Mouse (Mus musculus) cerebellum, adult (tissue): ENCODE measurements around the gene Ctnnbip1.

ENCODE experiments used
- ATAC-seq: cut with Nextera tagmentation; 2 replicates; pipeline ENCODE4 v1.9.2; 2017; ENCODE audit warnings: mild to moderate bottlenecking, moderate library complexity, mixed read lengths; ENCODE audit not compliant: insufficient number of reproducible peaks, low FRiP score, low TSS enrichment

Ctnnbip1 gene

DNA sequence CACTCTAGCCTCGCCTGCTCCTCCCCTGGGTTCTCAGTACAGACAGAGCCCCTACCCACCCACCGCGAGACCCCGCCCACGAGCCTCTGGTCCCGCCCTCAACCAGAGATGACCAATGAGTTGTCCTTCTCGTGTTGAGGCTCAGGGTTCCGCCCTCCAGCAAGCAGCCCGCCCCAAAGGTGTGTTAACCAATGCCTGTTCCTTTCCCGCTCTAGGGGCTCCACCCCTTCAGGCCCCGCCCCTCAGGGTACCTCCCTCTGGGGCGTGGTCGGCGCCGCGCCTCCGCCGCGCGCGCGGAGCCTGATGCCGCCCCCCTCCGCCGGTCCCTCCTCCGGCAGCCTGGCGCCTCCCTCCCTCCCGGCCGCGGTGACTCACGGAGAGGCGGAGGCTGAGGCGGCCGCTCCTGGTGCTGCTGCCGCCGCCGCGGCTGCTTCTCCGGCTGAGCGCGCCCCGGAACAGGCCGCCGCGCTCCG lies at the start of gene Ctnnbip1:
Gene Ctnnbip1, plus strand, starts transcription at position 369 of the 473 bp plus-strand sequence.
- ATAC-seq = peak; percentile 98

DNA sequence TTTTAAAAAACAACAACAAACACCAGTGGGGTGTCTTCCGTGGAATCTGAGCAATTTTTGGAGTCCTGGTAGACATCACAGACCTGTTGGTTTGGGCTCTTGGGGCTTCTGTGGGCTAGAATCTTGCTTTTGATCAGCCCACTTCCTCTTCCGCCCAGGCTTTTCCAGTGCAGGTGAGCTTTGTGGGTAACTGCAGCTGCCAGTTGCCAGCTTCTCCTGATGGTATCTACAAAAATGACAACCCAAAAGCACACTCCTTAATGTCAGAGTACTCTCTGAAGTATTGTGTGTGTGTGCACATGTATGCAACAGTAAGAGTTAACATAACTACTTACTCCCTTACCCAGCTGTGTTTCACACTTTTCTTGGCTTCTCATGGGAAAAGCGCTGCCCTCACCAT lies 48.5 kb upstream of the Ctnnbip1 start:
- no peak for ATAC-seq

DNA sequence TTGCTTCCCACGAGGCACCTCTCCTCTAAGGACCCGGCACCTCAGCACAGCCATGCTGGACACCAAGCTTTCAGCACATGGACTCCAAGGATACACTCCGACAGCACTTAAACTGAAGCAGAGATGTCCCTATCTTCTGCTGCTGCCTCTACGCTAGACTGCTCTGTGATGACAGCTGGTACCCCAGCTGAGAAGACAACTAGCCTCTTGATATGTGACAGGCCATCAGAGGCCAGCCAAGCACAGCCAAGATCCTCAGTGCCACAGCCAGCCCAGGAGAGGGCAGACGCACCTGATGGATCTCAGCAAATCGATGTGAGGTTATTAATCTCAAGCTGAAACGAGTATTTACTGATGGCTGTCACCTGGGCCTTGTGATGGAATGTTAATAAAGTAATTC lies 42.9 kb upstream of the Ctnnbip1 start:
- no peak for ATAC-seq

DNA sequence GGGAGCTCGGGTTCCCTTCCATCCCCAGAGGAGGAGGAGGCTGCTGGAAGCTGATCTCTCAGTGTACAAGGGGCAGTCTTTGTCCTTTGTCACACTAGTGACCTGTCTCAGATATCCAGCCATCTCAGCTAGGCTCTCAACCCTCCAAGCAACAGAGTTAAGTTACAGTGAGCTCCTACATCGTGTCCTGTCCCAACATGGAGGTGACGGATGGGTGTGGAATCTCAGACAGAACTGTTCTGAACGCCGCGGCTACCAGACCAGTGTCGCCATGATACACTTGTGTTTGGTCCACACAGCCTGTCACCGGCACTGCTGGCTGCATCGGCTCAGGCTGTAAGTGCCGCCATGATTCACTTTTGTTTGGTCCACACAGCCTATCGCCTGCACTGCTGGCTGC lies 41.0 kb upstream of the Ctnnbip1 start, which contains the start of gene Tmem274:
Gene Tmem274, plus strand, starts transcription at position 301 of the 400 bp plus-strand sequence.
- ATAC-seq = no peak

DNA sequence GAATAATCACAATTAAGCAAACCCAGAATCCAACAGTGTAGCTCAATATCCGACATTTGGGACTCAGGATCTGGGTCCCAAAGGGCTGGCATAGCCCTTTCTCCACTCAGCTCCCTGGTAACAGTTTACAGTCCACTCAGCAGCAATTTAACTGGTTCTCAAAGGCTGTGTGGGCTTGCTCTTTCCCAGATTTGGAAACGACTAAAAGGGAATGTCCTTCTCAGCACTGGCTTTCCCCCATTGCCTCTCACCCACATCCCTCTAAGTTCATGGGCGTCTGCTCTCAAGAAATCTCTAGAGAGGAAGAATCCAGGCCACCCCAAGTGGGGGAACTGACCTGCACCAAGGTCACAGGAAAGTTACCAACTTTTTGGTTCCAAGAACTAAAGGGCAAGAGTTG lies 33.5 kb upstream of the Ctnnbip1 start:
- no peak for ATAC-seq

DNA sequence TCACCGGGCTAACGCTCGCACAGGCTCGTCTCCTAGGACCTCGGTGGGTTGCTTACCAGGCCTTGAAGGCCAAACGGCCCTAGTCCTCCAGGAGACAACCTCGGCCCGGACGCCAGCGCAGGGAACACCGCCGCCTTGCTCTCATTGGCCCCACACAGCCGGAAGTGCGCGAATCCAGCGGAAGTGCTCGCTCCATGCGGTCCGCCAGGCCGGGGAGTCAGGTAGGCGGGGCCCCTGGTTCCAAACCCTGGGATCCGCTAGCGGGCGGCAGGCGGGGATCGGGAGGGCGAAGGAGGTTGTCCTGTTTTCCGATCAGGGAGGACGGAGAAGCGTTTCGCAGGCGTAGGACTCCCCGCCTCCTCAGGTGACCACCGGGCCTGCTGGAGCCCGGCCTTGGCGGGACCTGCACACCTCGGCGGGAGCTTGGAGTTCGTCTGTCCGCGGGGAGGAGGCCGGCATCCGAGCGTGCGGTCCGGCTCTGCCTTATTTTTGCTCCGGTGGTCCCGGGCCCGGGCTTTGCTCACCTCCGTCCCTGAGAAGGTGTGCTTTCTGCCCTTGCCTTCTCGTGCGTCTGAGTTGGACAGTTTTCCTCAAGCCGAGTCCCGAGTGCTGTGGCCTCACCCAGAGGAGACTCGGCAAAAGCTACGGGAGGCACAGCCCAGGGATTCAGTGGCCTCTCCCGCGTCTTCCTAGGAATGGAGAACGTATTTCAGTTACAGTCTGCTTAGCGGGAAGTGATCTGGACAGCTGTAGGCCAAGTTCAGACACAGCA lies 32.8 kb upstream of the Ctnnbip1 start, which contains the start of the genes Nmnat1 and Lzic:
Gene Nmnat1, minus strand, starts transcription at position 150 of the 772 bp plus-strand sequence.
Gene Lzic, plus strand, starts transcription at position 177 of the 772 bp plus-strand sequence.
- peak; percentile 94 for ATAC-seq

DNA sequence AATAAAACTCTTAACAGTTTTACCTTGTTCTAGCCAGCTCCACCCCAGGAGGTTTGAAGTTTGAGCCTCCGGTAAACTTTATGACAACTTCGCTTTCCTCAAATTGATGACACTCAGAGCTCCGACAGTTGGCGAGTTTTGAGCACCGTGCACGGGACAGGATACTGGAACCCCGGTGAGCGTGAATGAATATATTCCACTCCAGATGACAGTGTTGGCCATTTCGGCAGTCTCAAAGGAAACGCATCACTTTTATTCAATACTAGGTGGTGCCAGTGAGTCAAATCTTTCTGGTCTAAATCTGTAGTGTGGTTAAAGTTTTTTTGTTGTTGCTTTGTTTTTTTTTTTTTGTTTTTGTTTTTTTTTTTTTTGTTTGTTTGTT lies 32.2 kb upstream of the Ctnnbip1 start:
- ATAC-seq = no peak

DNA sequence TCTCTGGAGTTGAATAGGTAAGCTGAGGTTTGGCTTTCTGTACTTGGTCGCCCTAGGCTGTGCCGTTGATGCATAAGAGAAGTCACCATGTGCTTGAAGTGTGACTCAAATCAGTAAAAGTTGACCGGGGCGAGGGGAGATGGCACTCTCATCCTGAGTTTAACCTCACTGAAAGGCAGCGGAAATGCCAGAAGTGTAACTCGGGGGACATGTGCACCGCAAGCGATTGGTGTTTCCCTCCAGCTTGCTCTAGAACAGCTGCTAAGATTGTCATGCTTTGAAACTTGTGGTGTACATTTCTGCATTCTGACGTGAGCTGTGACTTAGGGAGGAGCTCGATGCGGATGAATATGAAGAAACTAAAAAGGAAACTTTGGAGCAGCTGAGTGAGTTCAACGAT lies 30.3 kb upstream of the Ctnnbip1 start:
- no peak for ATAC-seq

DNA sequence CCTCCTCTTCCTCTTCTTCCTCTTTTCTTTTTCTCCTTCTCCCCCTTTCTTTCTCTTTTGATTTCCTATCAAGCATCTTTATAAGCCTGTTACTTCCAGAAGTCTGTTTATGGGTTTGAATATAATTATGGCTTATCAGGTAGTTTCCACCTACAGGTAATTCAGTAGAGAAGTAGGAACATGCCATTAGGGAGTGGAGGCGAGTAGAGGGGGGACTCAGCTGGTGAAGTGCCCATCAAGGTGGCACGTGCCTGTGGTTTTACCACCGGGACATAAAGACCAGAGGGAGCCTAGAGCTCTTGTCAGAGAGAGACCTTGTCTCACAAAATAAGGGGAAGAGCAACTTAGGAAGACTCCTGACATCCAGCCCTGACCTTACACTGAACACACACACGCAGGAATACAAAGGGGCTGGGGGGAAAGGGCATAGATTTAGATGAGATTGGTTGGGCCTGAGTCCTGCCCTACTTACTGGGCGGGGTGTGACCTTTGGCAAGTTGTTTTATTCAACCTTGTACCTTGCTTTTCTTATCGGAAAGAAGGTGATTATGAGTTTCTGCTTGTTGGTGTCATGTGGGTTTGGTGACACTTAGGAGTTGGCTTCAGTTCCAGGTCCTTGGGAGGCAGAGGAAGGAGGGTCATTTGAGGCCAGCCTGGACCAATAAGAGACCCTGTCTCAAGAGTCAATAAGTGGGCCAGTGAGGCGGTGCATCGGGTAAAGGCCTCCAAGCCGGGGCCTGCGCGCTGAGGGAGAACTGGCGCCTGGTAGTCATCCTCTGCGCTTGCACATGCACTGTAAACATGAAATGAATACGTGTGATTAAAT lies 28.4 kb upstream of the Ctnnbip1 start:
- ATAC-seq = no peak

DNA sequence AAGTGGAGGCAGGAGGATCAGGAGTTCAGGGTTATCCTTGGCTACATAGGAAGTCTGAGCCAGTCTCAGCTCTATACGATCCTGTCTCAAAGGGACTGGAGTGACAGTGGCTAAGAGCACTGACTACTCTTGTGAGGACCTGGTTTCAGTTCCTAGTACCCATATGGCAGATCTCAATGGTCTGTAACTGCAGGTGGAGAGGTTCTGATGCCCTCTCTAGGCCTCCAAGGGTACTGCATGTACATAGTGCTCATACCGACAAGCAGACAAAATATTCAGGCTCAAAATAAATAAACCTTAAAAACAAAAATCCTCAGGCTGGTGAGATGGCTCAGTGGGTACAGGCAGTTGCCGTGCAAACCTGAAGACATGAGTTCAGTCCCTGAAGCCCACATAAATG lies 26.9 kb upstream of the Ctnnbip1 start:
- ATAC-seq = no peak

DNA sequence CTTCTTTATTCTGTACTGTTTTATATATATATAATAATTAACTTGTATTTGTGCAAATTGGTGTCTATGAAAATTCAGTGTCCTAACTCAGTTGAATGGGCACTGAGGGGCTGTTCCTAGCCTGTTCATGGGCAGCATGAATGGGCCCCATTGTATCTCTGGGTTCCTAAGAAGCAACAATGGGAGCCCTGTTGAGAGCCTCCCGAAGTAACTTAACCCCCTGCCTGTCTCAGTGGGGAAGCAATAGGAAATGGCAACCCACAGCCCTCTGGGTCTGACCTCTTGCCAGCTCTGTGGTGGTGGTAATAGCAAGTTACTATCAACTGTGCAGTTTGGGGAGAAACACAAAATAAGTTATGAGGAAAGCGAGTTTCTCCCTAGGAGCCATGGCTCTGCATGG lies 21.4 kb upstream of the Ctnnbip1 start:
- no peak for ATAC-seq

DNA sequence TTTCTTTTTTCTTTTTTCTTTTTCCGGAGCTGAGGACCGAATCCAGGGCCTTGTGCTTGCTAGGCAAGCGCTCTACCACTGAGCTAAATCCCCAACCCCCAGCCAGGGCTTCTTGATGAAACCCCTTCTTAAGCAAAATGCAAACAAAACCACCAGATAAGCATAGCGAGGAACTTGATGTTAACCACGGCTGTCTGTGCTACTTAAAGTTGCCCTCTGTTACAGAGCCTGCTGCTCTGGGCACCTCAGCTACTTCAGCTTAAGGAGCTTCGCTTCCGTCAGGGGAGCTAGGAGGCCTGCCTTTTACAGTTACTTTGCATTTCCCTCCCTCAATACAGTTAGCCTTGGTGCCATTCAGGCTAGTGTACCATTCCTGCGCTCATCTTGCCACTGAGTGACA lies 19.1 kb upstream of the Ctnnbip1 start:
- ATAC-seq = no peak

DNA sequence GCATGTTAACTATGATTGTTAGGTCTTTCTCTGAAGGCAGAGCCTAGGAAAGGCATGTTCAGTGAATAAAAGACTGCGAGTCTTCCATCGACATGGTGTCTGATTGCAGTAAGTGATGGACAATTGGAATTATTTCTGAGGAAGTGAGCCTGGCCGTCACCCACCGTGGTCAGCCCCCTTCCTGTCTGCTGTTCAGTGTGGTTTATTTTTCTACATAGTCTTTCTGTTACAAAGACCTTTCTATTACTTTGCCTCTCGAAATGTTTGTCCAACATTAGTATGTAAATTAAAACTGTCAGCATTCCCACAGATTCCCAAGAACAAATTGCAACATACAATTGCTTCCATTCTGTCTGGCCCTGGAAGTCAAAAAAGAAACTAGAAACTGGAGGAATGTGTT lies 18.2 kb upstream of the Ctnnbip1 start:
- no peak for ATAC-seq

DNA sequence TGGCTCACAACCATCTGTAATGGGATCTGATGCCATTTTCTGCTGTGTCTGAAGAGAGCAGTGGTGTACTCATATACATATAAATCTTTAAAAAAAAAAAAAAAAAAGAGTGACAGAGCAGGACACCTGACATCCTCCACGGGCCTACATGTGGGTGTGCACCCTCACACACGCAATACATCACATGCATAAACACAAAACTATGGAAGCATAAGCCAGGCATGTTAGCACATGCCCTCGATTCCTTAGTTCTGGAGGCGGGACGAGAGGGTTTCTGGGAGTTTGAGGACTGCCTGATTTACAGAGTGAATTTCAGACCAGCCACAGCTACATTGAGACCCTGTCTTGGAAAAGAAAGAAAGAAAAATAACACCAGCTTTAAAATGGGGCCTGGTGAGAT lies 13.7 kb upstream of the Ctnnbip1 start:
- ATAC-seq = no peak

DNA sequence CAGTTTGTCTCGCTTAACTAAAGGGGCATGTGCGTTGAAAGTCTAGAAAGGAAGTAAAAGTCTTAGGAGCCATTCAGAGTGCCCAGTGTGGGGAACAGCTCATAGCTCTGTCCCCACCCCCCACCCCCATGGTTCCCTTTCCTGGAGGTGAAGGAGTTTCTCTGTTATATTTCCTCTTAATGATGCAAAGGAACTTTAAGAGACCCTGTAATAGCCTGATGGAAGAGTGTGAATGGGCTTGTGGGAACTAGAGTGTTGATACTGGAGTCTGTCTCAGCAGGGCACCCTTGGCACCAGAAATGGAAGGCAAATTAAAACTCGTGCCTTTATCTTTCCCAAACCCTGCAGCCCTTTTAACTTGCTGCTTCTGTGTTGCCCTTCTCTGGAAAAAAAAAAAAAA lies 13.2 kb upstream of the Ctnnbip1 start:
- ATAC-seq = no peak

DNA sequence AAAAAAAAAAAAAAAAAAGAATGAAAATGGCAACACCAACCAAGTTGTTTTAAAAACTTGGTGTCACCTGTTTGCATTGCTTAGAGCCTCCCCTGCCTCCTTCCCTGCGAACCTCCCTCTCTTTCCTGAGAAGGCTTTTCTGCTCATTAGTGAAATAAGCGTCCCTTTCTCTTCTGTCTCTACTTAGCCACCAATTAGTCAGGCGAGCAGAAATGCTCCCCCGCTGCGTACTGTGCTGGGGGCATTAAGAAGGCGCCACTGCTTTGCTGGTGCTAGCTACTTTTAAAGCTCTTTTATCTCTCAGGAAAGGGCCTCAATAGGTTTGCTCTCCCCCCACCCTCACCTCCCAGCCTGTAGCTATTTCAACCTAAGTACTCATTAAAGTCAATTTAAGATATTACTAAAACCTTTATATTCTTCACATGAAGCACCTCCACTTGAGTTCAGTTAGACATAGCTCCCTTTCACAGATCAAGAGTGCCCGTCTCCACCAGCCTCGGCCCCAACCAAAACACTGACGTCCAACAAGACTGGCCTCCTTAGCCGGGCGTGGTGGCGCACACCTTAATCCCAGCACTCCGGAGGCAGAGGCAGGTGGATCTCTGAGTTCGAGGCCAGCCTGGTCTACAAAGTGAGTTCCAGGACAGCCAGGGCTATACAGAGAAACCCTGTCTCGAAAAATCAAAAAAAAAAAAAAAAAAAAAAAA lies 12.6 kb upstream of the Ctnnbip1 start:
- no peak for ATAC-seq

DNA sequence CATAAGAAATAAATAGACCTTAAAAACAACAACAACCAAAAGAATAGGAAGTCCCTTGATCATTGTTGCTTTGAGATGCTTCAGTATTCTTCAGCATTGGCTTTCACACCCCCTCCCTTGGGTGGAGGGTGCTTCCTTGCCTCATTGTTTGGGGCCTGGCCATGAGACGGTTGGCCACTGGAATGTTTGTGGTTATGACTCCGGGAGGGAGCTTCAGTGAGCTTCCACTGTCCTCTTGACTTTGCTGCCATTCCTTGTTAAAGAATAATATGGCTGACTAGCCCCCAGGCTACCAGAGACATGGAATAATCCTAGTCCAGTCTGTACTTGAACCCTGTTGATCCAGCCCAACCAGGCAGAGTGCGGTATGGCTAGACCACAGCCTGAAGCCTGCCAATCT lies 11.1 kb upstream of the Ctnnbip1 start:
- no peak for ATAC-seq

DNA sequence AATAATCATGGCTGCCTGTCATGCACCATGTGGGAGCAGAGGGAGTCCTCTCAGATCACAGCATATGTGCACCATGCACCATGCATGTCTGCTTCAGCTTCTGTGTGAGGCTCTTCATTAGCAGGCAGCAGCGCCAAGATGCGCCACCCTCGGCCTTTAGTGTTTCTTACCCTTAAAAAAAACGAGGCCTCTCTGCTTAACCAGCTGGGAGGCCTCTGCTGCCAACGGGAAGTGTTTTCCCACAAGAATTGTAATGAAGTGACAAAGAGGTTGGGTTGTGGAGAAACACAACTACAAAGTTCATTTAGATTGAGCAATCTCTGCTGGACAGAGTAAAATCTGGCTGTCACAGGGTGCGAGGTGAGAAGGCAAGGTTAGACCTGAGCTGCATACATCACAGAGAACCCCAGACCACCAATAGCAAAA lies 6.8 kb upstream of the Ctnnbip1 start:
- ATAC-seq = no peak

DNA sequence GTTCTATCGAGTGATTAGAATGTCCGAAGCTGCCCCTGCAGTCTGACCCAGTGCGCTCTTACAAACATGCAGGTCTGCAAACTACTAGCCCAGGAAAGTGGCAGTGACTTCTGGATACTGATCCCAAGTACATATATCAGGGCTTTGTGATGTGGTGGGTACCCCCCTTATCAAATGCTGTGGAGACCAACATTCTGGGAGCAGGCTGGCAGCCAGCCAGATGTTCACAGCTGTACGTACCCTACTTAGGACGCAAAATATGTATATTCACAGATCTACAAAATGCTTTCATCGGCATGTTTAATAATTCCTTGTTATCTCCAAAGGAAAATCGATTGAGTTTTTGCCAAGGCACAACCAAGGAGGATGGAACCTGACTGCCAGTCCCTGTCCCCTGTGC lies 6.0 kb upstream of the Ctnnbip1 start:
- no peak for ATAC-seq

DNA sequence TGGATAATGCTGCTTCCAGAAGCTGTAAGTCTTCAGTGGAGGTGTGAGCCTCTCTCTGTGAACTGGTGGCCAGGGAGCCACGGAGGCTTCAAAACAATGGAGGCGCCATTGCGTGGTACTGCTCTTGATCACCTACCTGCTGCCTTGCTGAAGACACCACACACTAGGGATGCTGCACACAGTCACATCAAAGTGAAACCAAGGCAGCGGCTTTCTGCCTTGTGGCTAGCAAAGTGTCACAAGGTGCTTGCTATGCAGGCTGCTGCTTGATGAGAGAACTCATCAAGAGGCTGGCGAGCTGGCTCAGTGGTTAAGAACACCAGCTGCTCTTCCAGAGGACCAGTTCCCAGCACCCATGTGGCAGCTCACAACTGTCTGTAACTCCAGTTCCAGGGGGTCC lies 2.3 kb upstream of the Ctnnbip1 start:
- no peak for ATAC-seq
